Mouse (Mus musculus) frontal cortex, postnatal 10 days (tissue): ENCODE results near the gene E4f1.
A peak's percentile ranks its signal among the peaks of the same experiment; 100 is the strongest.

Experiments
- DNase-seq, 2 experiments: peaks; one replicate each; pipeline ENCODE4 v3.0.0; 2022; ENCODE audit warnings: low spot score in 2 of 2, mixed read lengths in 1 of 2

Gene E4f1

GRCm38 (mm10) chr17:24415011-24415410, 55.1 kb downstream of the E4f1 start:
- DNase-seq, result no peak

GRCm38 (mm10) chr17:24414230-24414976, 55.7 kb downstream of the E4f1 start, which contains the start of gene Rnps1:
Gene Rnps1, plus strand, starts transcription at chr17:24414565.
- peak; percentile 83 to 93 for DNase-seq

GRCm38 (mm10) chr17:24413557-24414211, 56.4 kb downstream of the E4f1 start:
- DNase-seq, result no peak

GRCm38 (mm10) chr17:24407116-24407803, 62.9 kb downstream of the E4f1 start:
- no peak for DNase-seq

GRCm38 (mm10) chr17:24402371-24402770, 67.7 kb downstream of the E4f1 start:
- no peak for DNase-seq

- DNase-seq, result no peak
These were observed 75.7 kb downstream of the E4f1 start for GRCm38 (mm10) chr17:24394456-24394855.
